Mouse (Mus musculus): ENCODE results near the gene Cdk14. TPM values are rescaled to one million over a fixed set of nuclear protein-coding genes. Genes with fewer than 3 reads are reported as not detected.

The Cdk14 gene
- polyA plus RNA-seq, 1 experiment from 2014 or later = 33.0 TPM

GRCm38 (mm10) chr5:5134143-5134904, 285.8 kb downstream of the Cdk14 start:
- Histone ChIP-seq H3K9me3 (no peaks in the 10 kb centered on the region), H3K36me3 (no peaks in the 10 kb centered on the region), H3K4me3 (no peak overlapping the region), H3K9ac (no peak overlapping the region), H3K27ac (no peak overlapping the region), H3K4me2 (replicated peaks) (no peak overlapping the region), H3K27me3 (replicated peaks) (no peaks in the 10 kb centered on the region), H3K4me1 (no peaks in the 10 kb centered on the region)
- peak; percentile 42 for ATAC-seq (ENCODE audit: low FRiP score, low read depth)
- WGBS = 60% methylated on average over 6 of the region's 6 CpGs

GRCm38 (mm10) chr5:5128852-5129251, 291.3 kb downstream of the Cdk14 start:
- H3K4me2 ChIP-seq (replicated peaks) = no peak overlapping the region
- no peaks in the 10 kb centered on the region for H3K9me3 ChIP-seq
- WGBS = 81% methylated on average over 1 of the region's 1 CpGs
- H3K4me1 ChIP-seq = no peaks in the 10 kb centered on the region
- no peak for ATAC-seq (ENCODE audit: low FRiP score, low read depth)
- H3K27me3 ChIP-seq (replicated peaks) = no peaks in the 10 kb centered on the region
- H3K27ac ChIP-seq = no peak overlapping the region
- H3K4me3 ChIP-seq = no peak overlapping the region
- H3K36me3 ChIP-seq = no peaks in the 10 kb centered on the region
- H3K9ac ChIP-seq = no peak overlapping the region

DNA sequence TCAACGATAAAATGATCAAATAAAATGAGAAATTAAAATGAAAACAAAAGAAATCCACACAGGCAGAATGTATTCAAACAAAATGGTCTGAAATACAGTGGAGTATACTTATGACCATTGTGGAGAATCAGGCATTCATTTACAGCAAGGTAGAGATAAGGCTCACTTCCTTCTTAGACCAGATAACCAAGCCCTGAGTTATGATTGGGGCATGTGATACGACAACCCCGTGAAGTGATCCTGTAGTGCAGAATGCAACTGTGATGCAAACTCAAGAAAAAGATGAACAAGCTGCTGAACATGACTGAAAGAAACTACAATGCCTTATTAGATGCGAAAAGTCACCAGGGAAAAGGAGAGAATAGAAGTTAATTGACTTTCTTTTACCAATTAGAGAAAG, 295.5 kb downstream of the Cdk14 start:
- Histone ChIP-seq H3K9ac (no peak overlapping the region), H3K4me2 (replicated peaks) (no peak overlapping the region), H3K27me3 (replicated peaks) (no peaks in the 10 kb centered on the region), H3K36me3 (no peaks in the 10 kb centered on the region), H3K27ac (no peak overlapping the region), H3K9me3 (no peaks in the 10 kb centered on the region), H3K4me1 (no peaks in the 10 kb centered on the region), H3K4me3 (no peak overlapping the region)
- 91% methylated on average over 4 of the region's 4 CpGs for WGBS
- no peak for ATAC-seq (ENCODE audit: low FRiP score, low read depth)

GRCm38 (mm10) chr5:5116775-5117522, 303.2 kb downstream of the Cdk14 start:
- Histone ChIP-seq H3K36me3 (no peaks in the 10 kb centered on the region), H3K4me1 (no peaks in the 10 kb centered on the region; the same call in 1 of the 2 replicates), H3K4me2 (replicated peaks) (no peak overlapping the region), H3K27me3 (replicated peaks) (no peaks in the 10 kb centered on the region), H3K27ac (no peak overlapping the region), H3K9me3 (no peaks in the 10 kb centered on the region), H3K9ac (no peak overlapping the region), H3K4me3 (no peak overlapping the region)
- WGBS = 12% methylated on average over 5 of the region's 5 CpGs
- no peak for ATAC-seq (ENCODE audit: low FRiP score, low read depth)

DNA sequence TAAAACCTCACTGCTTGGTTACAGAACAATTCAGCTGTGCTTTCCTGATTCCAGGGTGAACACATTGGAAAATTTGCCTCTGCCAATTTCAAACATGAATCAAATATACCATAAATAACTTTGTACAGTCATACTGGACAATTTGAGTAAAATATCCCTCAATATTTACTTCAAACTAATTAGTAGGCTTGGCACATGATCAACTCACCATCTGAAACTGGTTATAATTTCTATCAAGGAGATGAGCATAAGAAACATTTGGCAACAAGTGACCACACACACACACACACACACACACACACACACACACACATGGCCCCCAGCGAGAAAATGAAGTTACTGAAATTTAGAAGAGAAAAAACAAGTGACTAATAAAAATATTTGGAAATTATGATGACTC, 304.6 kb downstream of the Cdk14 start:
- H3K36me3 ChIP-seq = no peaks in the 10 kb centered on the region
- no peak overlapping the region for H3K9ac ChIP-seq
- 85% methylated on average over 1 of the region's 1 CpGs for WGBS
- no peak overlapping the region for H3K4me2 ChIP-seq (replicated peaks)
- no peak for ATAC-seq (ENCODE audit: low FRiP score, low read depth)
- no peak overlapping the region for H3K27ac ChIP-seq
- no peaks in the 10 kb centered on the region for H3K9me3 ChIP-seq
- no peak overlapping the region for H3K4me3 ChIP-seq
- H3K27me3 ChIP-seq (replicated peaks) = no peaks in the 10 kb centered on the region
- no peaks in the 10 kb centered on the region; the same call in 1 of the 2 replicates for H3K4me1 ChIP-seq

- WGBS = 77% methylated on average over 3 of the region's 3 CpGs
- no peaks in the 10 kb centered on the region for H3K27me3 ChIP-seq (replicated peaks)
- H3K9me3 ChIP-seq = no peaks in the 10 kb centered on the region
- no peak overlapping the region for H3K4me3 ChIP-seq
- no peaks in the 10 kb centered on the region for H3K36me3 ChIP-seq
- H3K9ac ChIP-seq = no peak overlapping the region
- H3K4me1 ChIP-seq = no peaks in the 10 kb centered on the region; the same call in 1 of the 2 replicates
- no peak overlapping the region for H3K4me2 ChIP-seq (replicated peaks)
- H3K27ac ChIP-seq = no peak overlapping the region
- no peak for ATAC-seq (ENCODE audit: low FRiP score, low read depth)
Measured at GRCm38 (mm10) chr5:5109621-5110020, 310.5 kb downstream of the Cdk14 start.

GRCm38 (mm10) chr5:5109017-5109416, 311.1 kb downstream of the Cdk14 start:
- Histone ChIP-seq H3K36me3 (no peaks in the 10 kb centered on the region), H3K9me3 (no peaks in the 10 kb centered on the region), H3K4me3 (no peak overlapping the region), H3K4me2 (replicated peaks) (no peak overlapping the region), H3K27me3 (replicated peaks) (no peaks in the 10 kb centered on the region), H3K27ac (no peak overlapping the region), H3K9ac (no peak overlapping the region), H3K4me1 (no peaks in the 10 kb centered on the region; the same call in 1 of the 2 replicates)
- ATAC-seq (ENCODE audit: low FRiP score, low read depth) = no peak
- WGBS = 81% methylated on average over 3 of the region's 3 CpGs

GRCm38 (mm10) chr5:5096248-5096915, 323.7 kb downstream of the Cdk14 start:
- Histone ChIP-seq H3K36me3 (no peaks in the 10 kb centered on the region), H3K9ac (no peak overlapping the region), H3K27ac (no peak overlapping the region), H3K27me3 (replicated peaks) (no peaks in the 10 kb centered on the region), H3K4me3 (no peak overlapping the region), H3K4me2 (replicated peaks) (no peak overlapping the region), H3K9me3 (no peaks in the 10 kb centered on the region), H3K4me1 (no peaks in the 10 kb centered on the region)
- 59% methylated on average over 3 of the region's 3 CpGs for WGBS
- no peak for ATAC-seq (ENCODE audit: low FRiP score, low read depth)

DNA sequence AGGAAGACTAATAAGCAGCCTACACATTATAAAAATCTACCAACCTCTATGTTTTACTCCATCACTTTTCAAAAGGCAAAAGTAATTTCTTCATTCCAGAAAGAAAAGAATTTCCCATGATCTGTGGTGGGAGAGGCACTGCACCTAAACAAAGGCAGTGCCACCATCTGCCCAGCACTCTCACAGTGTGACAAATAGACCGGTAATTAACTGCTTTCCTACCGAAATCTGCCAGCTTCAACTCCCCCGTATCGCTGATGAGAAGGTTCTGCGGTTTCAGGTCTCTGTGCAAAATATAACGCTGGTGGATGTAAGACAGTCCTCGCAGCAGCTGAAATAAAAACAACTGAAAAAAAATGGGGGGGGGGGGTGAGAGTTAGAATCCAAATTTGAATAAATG, 327.4 kb downstream of the Cdk14 start:
- Histone ChIP-seq H3K27ac (no peak overlapping the region), H3K9ac (no peak overlapping the region), H3K4me1 (no peaks in the 10 kb centered on the region), H3K4me2 (replicated peaks) (no peak overlapping the region), H3K36me3 (no peaks in the 10 kb centered on the region), H3K4me3 (no peak overlapping the region), H3K9me3 (no peaks in the 10 kb centered on the region), H3K27me3 (replicated peaks) (no peaks in the 10 kb centered on the region)
- 68% methylated on average over 7 of the region's 7 CpGs for WGBS
- ATAC-seq (ENCODE audit: low FRiP score, low read depth) = peak; percentile 33; the same call in 1 of the 2 replicates

DNA sequence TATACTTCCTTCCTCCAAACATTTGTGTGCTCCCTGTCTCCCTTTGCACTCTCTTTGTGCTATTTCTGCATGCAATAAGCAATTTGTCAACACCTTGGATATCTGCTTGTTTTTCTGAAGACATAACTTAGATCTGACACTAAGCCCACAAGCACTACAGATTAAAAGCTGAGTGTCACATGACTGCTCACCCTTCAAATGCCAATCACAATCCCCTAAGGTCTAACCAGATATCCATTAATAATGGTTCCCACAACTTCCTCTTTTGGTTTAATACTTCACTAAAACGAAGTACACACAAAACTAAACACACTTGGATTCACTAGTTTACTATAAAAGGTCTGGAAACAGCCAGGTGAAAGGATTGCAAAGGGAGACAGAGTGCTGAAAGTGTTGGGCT, 348.6 kb downstream of the Cdk14 start:
- no peak overlapping the region for H3K4me2 ChIP-seq (replicated peaks)
- WGBS = 71% methylated on average over 1 of the region's 1 CpGs
- no peak overlapping the region for H3K27ac ChIP-seq
- H3K27me3 ChIP-seq (replicated peaks) = no peaks in the 10 kb centered on the region
- no peaks in the 10 kb centered on the region for H3K36me3 ChIP-seq
- ATAC-seq (ENCODE audit: low FRiP score, low read depth) = no peak
- no peaks in the 10 kb centered on the region for H3K4me1 ChIP-seq
- no peak overlapping the region for H3K4me3 ChIP-seq
- H3K9me3 ChIP-seq = no peaks in the 10 kb centered on the region
- no peak overlapping the region for H3K9ac ChIP-seq

GRCm38 (mm10) chr5:5064686-5065085, 355.4 kb downstream of the Cdk14 start:
- Histone ChIP-seq H3K4me1 (no peaks in the 10 kb centered on the region), H3K4me2 (replicated peaks) (no peak overlapping the region), H3K4me3 (no peak overlapping the region), H3K9me3 (no peaks in the 10 kb centered on the region), H3K27me3 (replicated peaks) (no peaks in the 10 kb centered on the region), H3K36me3 (no peaks in the 10 kb centered on the region), H3K27ac (no peak overlapping the region), H3K9ac (no peak overlapping the region)
- no peak for ATAC-seq (ENCODE audit: low FRiP score, low read depth)
- 62% methylated on average over 3 of the region's 3 CpGs for WGBS

DNA sequence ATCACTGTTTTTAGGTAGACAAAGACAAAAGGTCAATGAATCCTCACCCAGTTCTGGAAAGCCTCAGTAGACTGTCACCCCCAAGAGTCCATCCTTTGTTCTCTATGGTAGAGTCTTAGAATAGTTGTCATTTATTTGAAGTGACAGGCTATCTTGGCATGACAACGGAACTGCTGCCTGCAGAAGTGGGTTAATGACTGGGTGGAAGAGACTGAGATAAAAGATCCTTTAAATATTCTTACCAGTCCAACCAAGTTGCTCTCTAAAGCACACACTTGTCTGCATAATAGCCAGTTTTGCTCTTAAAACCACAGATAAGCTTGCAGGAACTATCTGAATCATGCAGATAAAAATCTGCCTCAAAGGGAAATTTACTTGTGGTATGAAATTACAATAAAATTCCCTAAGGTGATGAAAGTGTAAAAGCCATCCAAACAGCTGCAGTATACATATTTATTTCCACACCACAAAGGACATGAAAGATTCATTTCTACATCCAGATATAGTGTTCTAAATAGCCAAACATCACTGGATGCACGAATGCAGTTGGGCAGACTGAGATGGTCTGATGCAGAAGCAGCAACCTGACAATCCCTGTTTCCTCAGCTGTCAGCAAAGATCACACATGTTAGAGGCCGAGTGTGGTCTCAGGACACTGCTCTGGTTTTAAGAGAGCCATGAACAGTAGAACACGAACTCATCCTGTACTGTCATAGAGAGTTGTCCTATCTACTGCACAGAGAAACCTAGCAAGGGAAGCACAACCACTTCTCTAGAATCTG, 363.8 kb downstream of the Cdk14 start:
- 0 out of 2 replicates have a peak, but pooled peaks have one; percentile 44 for ATAC-seq (ENCODE audit: low FRiP score, low read depth)
- Histone ChIP-seq H3K9me3 (no peaks in the 10 kb centered on the region), H3K4me1 (no peaks in the 10 kb centered on the region), H3K36me3 (no peaks in the 10 kb centered on the region), H3K27me3 (replicated peaks) (no peaks in the 10 kb centered on the region), H3K27ac (no peak overlapping the region), H3K4me3 (no peak overlapping the region), H3K4me2 (replicated peaks) (no peak overlapping the region), H3K9ac (no peak overlapping the region)
- WGBS = 62% methylated on average over 4 of the region's 4 CpGs

Measured in neural tube, embryonic 12.5 days (tissue).